Mouse (Mus musculus) megakaryocyte-erythroid progenitor cell, adult 5 weeks (primary cell): ENCODE data around the gene Pam. TPM values are rescaled to one million over a fixed set of nuclear protein-coding genes. Genes with fewer than 3 reads are reported as not detected.

Source experiments
- polyA plus RNA-seq: library from polyadenylated mRNA; stranded (reverse); fragments of >175 nt; gene quantifications from 2 replicates; pipeline ENCODE4 v1.2.3, GENCODE M21; 2012

Gene Pam
- 21.8 and 29.9 TPM in 2 replicates for polyA plus RNA-seq

DNA sequence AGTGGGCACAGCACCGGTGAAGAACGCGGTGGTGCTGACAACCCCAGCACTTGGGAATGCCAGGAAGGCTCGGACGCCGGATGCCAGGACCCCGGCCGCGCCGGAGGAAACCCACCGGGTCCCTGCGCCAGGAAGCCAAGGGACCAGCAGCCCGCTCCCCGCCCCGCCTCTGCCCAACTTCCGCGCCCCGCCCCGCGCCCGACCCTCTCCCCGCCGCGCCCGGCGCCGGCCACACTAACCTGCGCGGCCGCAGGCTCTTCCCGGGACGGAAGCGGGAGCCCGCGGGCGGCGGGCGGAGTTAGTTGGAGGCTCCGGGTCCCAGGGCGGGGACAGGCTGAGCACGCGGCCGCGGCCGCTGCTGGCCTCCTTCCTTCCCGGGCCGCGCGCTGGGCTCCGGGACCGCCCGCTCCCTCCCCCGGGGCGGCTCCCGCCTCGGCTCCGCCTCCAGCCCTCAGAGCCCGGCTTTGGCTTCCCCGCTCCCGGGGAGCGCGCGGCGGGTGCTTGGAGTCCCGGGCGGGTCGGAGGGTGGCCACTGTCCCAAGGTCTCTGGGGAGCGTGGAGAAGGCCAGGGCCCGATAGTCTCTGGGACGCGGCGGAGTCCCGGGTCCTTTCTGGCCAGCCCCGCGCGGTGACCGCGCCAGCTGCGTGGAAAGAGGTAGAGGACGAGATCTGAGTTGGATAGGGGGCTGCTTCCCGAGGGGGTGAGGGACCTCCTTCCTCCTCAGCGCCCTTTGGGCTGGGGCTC, at the start of gene Pam:
Gene Pam, minus strand, starts transcription at position 401 of the 745 bp plus-strand sequence.

GRCm38 (mm10) chr1:97769904-97770753, 325.3 kb downstream of the Pam start, which contains the start of the genes Gin1 and Ppip5k2:
Gene Gin1 (plus strand): TSS chr1:97770172.
Gene Ppip5k2 (minus strand): TSS chr1:97770411.

